Mouse (Mus musculus) MN1 (cell line): ENCODE measurements around the gene Ass1.
"Not testable (repeated sequence)": the region's sequence is repeated elsewhere in the genome, so short reads cannot be mapped to it uniquely, and the experiment has no call there.

ENCODE experiments used
- DNase-seq: peaks from one replicate; pipeline ENCODE4 v3.0.0-alpha.2; 2016; ENCODE audit warnings: low spot score

Ass1 gene

DNA sequence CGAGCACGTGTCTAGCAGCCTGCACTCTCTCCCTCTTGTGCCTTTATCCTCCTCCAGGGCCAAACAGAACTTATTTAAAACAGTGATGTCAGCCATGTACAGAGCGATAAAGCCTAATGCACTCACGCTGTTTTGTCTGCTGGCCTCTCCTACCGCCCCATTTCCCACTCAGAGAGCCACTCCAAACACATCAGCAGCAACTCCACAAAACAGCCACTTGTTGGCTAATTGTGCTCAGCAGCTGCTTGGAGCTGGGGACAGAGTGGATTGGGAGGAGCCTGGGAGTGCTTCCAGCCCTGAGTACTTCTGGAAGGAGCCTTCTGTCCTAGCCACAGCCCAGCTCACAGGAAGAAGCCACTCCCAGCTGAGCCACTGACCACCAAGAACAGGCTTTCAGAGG, 67.0 kb downstream of the Ass1 start:
- DNase-seq = peak; percentile 64

DNA sequence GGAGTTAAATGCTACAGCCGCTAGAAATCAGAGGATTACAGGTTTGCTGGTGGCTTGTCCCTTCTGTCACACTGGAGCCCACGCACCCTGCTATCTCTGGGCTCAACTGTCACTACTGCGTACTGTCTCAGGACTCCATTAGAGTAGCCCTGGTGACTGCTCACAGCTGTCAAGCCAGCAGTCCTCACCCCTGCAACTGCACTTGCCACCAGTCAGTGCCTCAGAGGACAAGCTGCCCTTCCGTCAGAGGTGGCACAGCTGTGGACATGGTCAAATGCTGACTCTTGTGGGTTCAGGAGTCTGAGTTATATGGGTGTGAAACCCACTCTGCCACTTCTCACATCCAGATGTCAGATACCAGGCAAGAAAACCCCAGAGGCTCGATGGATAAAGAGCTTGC, 68.7 kb downstream of the Ass1 start:
- DNase-seq = no peak

DNA sequence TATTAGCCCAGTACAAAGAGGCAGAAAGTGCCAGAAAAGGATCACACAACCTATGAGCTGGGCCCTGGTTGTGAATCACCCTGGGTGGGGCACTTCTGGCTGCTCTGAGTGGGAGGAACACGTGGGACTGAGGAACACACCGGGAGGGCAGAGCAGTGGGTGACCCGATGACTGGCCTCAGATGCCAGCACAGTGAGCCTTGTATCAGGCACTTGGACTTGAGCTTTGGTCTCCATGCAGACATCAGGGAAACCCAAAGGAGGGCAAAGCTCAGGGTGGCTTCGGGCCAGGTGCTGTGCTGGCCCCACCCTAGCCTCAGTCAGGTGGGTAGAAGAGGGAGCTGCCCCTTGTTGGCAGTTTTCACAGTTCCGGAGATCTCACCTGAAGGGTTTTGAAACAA, 71.6 kb downstream of the Ass1 start:
- no peak for DNase-seq

DNA sequence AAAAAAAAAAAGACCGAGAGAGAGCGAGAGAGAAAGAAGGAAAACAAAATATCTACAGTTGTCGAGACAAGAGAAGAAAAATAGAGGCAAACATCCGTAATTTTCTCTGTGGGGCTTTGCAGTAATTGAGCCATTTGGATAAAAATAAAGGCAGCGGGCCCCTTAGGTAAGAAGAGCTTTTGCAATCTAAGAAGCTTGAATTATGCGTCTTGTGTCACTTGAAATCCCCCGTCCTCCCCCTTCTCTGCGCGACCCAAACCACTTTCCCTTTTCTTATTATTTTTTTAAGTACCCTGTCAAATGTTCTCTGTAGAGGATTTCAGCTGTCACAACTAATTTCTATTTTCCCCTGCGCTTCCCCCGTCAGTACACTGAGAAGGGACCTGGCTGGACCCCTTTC, 77.7 kb downstream of the Ass1 start:
- DNase-seq = no peak

DNA sequence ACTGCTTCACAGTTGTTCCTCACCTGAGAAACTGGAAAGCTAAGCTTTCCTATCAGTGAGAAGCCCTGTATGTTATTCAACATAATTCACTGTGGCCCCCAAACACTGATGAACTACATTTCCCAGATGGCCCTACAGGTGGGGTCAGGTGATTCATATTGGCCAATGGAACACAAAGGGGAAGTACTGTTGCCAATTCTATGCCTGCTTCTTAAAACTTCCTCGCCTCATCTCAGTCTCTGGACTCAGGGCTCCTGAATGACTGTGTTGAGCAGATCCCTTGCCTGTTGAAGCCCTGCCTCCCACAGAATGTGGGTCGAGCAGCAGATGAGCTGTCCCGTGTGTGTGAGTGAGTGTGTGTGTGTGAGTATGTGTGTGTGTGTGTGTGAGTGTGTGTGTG, 80.5 kb downstream of the Ass1 start:
- no peak for DNase-seq

DNA sequence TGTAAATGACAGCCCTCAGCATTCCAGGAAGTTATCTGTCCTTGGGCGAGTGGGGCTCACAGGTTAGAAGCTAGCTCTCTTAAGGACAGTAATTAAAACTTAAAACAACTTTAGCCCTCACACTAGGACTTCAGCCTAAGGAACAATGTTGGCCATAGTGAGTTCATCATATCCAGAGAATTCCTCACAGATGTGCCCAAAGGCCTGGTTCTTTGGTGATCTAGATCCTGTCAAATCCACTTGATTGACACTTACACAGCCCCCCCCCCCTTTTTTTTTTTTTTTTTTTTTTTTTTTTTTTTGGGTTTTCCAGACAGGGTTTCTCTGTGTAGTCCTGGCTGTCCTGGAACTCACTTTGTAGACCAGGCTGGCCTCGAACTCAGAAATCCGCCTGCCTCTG, 81.3 kb downstream of the Ass1 start:
- DNase-seq = not testable (repeated sequence)

DNA sequence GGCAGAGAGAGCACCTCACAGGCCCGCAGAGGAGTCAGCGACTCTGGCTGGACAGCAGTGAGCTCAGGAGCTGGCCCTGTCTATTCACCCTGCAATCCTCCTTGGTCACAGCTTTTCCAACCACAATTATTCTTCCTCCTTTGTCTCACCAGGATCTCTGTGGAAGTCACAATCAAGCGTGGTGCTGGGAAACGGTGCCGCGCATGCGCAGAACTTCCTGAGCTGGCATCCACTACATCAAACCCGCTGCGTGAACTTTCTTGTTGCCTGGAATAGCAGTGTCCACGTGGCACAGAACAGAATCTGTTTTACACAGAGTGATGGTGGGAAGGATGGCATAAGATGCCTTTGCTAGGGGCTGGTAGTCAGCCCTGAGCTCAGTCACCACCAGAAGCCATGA, 82.0 kb downstream of the Ass1 start:
- no peak for DNase-seq

DNA sequence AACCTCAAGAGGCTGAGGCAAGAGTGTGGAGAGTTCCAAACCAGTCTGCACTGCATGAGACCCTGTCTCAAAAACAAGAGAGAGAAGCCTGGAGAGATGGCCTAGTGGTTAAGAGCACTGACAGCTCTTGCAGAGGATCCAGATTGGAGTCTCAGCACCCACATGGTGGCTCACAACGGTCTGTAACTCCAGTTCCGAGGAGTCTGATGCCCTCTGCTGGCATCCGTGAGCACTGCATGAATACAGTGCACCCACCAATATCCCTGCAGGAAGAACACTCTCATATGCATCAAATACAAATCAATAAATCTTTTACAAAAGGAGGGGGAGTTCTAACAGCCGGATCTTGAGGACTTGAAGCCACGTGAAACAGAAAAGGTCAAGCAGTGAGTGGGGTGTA, 84.6 kb downstream of the Ass1 start:
- DNase-seq = no peak
